Mouse (Mus musculus) urinary bladder, postnatal 4 days (tissue): ENCODE data around the gene Hist1h2bb.
"Not testable (repeated sequence)": the region's sequence is repeated elsewhere in the genome, so short reads cannot be mapped to it uniquely, and the experiment has no call there.

ENCODE experiments used
- DNase-seq, 2 experiments: peaks; one replicate each; pipeline ENCODE4 v3.0.0; 2021 to 2022; ENCODE audit warnings: low spot score in 2 of 2

Gene Hist1h2bb

GRCm38 (mm10) chr13:23764324-23765171, 18.0 kb downstream of the Hist1h2bb start:
- no peak for DNase-seq

GRCm38 (mm10) chr13:23765172-23765513, 18.6 kb downstream of the Hist1h2bb start:
- no peak for DNase-seq

- DNase-seq: no peak
These were observed 20.2 kb downstream of the Hist1h2bb start for GRCm38 (mm10) chr13:23766772-23767171.

- DNase-seq: no peak
These were observed 22.4 kb downstream of the Hist1h2bb start for GRCm38 (mm10) chr13:23768834-23769397.

GRCm38 (mm10) chr13:23769613-23770012, 23.1 kb downstream of the Hist1h2bb start, which contains the start of gene Trim38:
TSS of gene Trim38 (plus strand) at chr13:23769913.
- not testable (repeated sequence) for DNase-seq

GRCm38 (mm10) chr13:23772561-23773313, 26.2 kb downstream of the Hist1h2bb start:
- DNase-seq: peak in 1 of 2 experiments; percentile 28

- no peak for DNase-seq
These were observed 31.8 kb downstream of the Hist1h2bb start for GRCm38 (mm10) chr13:23778339-23778738.

GRCm38 (mm10) chr13:23779025-23779424, 32.5 kb downstream of the Hist1h2bb start:
- no peak for DNase-seq

GRCm38 (mm10) chr13:23792520-23792919, 46.0 kb downstream of the Hist1h2bb start:
- no peak for DNase-seq
